Mouse (Mus musculus): ENCODE measurements at regions not wholly inside any gene's neighbourhood (a gene's known extent, or its start where the extent isn't known, plus 50 kb on each side); places are given as distances from the start of the nearest gene placed in this dataset.

DNA sequence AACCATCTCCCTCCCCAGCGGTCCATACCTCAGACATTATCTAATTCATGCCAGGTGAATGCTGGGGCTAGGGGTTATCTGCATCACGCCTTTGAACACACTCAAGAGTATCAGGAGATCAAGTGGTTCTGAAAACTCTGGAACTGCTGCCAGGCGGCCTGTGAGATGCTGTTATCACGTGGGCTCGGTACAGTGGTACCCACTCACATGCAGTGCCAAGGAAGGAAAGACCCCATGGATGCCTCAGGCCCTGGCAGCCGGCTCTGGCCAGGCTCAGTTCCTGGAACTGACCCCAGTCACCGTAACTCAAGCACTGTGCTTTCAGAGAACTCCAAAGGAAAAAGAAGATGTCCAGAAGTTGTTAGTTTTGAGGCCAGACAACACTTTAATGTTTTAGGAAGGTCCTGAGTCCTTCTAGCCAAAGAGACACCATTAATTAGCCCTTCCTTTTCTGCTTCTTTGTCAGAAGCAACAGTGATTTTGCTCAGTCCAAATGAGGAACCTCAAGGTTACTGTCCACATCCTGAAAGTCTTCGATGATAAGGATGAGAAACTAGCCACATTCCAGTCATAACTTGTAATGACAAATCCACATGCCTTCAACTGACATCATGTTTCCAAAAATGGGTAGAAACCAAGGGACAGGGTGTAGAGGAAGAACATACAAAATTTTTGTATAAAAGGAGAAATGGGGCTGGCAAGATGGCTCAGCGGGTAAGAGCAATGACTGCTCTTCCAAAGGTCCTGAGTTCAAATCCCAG, 126.1 kb downstream of the Zbtb18 start:
- no peak for DNase-seq (ENCODE audit: low spot score)

DNA sequence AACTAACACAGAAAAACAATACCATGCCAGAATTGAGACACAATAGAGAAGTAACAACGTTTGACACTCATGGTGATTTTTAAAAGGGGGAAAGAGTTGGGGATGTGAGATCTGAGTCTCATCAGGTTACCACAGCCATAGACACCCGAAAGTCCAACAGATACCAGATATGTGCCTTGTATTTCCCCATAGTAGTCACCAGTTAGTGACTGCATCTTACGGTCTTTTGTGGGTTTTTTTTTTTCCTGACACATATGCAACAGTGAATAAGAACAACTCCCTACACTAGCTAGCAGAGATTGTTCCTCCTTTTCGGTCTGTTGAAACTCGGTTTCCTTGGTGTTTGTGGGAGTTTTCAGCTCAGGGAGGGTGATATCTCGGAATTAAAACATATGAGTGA, 127.4 kb downstream of the Zbtb18 start:
- DNase-seq (ENCODE audit: low spot score): no peak

DNA sequence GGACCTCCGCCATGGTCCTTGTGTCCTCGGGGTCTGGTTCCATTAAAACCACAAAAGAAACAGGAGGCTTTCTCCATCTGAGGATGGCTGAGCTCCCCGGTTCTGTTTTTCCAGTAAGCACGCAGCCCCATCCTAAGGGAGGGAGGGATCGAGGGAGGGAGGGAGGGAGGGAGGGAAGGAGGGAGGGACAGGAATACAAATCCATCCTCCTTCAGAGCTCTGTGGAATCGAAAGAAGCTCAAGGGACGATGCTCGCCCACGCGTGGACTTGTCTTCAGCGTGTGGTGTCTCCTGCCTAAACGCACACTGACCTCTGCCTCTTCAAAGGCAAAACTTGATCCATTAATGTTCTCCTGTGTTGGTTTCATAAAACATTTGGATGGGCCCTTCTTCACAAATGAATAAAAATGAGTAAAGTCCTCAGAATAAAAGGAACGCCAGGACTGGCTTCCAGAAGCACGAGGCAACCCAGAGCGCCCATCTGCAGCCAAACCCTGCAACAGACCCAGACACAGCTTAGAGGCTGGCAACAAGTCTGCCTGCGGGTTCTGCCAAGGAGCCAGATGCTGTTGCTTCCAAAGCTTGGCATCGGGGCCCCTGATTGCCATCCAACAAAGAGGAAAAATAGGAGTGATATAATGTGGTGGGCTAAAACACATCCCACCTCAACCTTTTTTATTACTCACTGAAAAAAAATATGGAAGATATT, 131.0 kb downstream of the Zbtb18 start:
- no peak for DNase-seq (ENCODE audit: low spot score)

DNA sequence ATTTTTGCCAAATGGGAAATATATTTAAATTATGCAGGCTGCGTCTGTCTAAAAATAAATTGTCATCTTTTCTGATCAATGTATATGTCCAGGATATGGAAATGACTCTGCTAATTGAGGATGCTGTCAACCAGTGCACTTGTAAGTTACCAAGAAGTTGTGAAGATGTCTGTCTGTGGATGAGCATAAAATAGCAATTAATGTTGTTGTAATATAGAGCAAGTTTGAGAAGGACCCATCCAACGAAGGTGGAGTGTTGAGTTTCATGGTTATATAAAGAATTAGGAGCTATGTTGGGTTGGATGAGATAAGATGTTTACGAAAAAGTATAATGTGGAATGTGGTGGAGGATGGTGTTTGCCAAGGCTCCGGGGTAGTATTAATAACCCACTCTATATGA, 131.6 kb downstream of the Zbtb18 start:
- DNase-seq (ENCODE audit: low spot score): no peak

DNA sequence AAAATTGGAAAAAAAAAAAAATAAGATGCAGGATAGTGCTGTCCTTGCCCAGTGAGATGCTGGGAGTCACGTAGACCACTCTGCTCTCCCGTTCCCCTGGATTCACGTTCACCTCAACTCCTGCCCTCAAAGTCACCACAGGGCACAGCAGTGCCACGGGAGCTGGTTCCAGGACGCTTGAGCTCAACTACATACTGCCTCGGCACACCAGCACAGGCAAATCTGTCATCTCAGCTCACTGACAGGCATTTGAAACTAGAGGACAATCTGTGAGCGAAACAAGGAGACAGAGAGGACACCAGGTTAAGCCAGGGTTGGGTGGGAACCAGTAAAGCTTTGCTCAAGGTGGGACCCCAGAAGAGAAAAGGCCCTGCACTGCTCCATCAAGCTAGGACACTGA, 132.2 kb downstream of the Zbtb18 start:
- DNase-seq (ENCODE audit: low spot score): no peak

DNA sequence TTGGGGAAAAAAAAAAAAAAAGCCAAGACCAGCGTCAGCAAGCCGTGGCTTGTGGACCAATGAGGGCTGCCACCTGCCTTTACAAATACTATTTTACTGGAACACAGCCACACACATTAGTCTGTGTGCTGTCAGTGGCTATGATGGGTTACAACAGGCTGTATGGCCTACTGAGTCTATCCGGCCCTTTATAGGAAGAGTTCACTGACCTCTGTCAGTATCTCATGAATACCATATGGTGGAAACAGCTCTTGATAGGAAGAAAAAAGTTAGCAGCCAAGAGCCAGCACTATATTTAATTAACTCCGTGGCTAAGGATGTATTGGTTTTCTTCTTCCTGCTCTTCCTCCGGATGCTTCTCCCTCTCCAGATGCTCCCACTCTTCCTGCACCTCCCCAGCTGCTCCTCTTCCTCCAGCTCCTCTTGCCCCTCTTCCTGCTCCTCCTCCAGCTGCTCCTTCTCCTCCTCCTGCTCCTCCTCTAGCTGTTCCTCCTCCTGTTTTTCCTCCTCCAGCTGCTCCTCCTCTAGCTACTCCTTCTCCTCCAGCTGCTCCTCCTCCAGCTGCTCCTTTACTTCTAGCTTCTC, 142.2 kb downstream of the Zbtb18 start:
- DNase-seq (ENCODE audit: low spot score): no peak

DNA sequence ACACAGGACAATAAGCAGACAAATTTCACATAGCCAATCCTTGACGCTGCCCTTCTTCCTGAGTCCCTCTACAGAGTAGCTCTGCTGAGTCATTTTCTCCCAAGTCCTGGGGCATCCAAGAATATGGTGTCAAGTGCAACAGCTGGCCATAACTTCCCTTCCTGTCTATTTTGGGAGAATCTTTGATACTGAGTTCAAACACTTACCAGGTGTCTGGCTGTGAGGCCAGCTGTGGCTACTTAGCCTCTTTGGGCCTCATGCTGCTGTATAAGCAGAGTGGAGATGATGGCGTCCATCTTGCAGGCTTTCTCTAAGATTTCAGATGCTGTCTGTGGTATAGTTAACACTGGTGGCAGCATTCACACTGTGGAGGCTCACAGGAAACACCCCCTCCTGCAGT, 143.2 kb downstream of the Zbtb18 start:
- DNase-seq (ENCODE audit: low spot score): no peak

DNA sequence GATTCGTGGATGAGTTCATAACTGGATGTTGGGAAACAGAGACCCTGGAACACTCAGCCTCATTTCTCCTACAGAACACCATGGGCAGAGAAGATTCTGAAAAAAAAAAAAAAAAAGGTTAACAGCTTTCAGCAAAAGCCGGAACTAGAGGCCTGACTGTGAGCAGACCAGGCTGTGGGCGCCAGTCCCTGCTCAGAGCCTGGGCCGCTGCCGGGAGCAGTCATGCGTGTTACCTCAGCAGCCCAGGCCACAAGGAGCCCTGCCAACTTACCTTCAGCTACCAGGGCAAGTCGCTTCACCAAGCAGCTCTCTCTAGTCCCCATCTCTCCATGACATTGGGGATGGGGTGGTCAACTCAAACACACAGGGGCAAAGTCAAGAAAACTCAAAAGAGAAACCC, 140.6 kb upstream of the 1700016C15Rik start:
- DNase-seq (ENCODE audit: low spot score): no peak

DNA sequence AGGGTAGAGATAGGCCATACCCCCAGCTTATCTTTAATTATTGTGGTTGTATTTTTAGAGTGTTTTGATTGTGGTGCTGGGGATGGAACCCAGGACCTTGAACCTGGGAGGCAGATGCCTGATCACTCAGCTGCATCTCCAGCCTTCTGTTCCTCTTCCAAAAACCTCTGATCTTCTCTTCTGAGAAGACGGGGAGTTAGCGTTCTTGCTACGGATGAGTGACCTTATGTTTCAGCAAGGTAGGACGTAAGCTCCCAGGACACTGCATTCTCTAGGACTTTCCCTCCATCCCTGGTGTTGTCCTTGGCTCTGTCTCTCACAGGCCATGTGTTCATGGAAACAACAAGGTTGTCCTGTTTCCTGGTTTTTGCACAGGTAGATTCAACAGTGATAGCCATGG, 140.0 kb upstream of the 1700016C15Rik start:
- DNase-seq (ENCODE audit: low spot score): no peak

DNA sequence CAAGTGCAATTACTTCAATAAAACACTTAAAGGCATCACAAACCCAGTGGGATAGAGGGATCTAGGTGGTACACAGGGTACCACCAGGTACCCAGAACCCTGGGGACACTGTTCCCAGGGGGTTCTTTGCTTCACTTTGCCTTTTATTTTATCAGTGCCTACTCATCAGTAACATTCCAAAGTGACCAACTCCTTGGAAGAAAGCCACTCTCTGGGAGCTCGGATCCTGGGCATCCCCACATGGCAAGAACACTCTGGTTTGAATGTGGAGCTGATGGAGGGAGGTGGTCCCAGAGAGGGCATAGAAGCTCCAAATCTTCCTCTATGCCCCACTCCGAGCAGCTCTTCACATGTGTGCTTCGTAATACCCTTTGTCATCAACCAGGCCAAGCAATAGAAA, 137.9 kb upstream of the 1700016C15Rik start:
- no peak for DNase-seq (ENCODE audit: low spot score)

DNA sequence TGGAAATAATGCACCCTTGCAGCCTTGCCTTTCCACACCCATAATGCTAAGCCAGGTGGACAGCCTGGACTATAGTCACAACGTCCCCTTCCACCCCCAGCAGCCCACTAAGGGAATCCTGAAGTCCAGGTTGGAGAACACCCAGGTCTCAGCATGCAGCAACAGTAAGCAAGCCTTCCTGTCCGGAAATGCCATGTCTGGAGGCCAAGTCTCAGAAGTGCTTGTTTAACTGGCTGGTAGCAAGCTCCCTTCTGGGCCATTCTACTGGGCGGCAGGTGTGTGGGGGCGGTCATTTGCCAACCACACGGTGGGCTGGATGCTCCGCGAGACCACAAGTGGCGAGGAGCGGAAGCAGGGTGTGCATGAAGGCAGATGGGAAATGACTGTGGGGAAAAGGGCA, 137.3 kb upstream of the 1700016C15Rik start:
- no peak for DNase-seq (ENCODE audit: low spot score)

DNA sequence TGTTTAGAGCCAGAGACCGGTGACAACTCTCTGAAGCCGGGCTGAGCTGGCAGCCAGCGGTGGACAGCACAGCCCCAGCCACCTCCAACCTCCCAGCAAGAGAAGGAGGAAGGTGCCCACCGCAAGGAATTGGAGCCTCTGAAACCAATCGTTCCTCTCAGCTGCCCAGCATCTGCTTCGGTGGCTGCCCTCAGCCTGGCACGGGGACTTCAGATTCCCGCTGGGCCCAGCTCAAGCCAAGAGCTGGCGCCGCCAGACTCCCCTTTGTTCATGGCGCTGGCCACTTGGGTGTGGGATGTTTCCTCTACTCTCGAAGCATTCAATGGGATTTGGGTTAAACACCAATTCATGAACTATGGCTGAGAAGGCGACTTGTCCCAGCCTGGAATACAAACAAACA, 135.3 kb upstream of the 1700016C15Rik start:
- DNase-seq (ENCODE audit: low spot score): no peak

DNA sequence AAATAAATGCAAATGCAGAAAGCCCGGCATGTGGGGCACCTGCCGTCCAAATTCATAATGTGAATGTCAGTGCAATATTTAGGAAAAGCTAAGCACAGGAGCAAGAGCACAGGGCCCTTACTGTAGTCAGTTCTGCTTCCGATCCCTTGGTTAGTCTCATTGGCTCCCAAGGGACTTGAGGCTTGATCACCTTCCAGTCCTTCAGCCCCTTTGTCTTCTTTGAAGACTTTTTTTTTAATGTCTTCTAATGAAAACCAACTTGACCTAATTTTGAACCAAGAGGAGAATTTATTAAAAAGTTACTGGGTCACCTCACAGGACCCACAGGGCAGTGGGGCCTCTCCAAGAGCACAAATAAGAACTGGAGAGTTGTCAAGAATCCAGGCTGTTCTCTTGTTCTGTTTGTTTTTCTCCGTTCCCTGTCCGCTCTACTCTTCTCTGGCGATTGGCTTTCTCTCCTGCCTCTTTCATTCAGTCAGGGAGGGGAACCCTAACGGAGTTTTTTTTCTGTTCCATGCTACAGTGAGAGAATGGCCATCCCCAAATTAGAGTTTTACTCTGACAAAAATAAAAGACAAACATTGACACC, 134.2 kb upstream of the 1700016C15Rik start:
- DNase-seq (ENCODE audit: low spot score): no peak

DNA sequence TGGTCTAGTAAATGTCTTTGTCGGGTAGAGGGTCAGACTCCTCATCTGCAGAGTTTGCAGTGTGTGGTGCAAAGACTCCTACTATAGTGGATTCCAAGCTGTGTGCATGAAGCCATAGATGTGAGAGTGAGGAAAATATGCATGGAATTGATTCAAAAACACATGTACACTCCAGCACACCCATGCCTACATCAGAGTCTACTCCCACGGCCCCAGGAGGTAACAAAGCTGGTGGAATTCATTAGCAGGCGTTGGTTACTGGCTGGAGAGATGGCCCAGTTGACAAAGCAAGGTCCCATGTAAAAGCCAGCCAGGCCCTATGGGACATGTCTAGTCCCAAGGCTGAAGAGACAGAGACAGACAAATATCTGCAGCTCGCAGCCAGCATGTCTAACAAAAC, 132.6 kb upstream of the 1700016C15Rik start:
- DNase-seq (ENCODE audit: low spot score): no peak

DNA sequence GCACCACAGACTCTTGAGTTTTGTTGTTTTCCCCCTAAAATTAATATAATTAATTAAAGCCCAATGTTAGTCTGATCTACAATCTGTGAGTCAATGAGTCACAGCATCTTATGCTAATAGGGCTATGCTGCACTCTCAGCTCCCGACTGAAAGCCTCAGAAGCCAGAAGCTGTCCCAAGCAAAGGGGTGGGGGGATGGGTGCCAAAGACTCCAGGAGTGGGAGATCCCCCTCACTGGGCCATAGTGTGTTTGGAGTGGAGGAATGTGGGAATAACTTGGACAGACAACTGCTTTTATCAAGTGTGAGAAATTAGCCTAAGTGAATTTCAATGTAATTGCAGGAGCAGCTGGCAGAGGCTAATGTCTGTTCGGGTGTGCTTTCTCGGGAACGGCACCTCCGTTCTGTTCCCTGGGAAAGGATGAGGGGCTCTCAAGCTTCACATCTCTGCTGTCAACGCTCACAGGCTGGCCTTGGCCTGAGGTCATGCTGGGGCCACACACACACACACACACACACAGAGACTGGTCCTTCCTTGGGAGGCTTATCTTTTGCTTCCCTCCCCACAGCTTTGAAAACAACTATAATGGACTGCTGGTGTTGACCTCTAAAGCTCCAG, 124.2 kb upstream of the 1700016C15Rik start:
- no peak for DNase-seq (ENCODE audit: low spot score)

DNA sequence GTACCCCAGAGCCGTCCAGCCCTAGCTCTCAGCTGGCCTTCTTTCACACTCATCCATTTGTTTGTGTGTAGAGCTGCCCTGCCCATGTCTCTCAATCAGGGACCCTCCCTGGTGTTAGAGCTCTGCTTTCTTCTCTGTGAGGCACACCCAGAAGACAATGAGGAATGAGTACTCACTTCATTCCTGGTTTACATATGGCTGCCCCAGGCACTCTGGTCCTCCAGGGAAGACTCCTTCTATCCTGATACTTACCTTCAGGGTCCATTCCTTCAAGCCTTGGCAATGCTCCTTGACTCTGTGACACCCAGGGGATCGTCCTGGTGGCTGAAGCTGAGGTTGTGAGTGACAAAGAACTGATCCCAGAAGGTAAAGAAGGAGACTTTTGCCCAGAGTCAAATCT, 122.0 kb upstream of the 1700016C15Rik start:
- DNase-seq (ENCODE audit: low spot score): no peak

DNA sequence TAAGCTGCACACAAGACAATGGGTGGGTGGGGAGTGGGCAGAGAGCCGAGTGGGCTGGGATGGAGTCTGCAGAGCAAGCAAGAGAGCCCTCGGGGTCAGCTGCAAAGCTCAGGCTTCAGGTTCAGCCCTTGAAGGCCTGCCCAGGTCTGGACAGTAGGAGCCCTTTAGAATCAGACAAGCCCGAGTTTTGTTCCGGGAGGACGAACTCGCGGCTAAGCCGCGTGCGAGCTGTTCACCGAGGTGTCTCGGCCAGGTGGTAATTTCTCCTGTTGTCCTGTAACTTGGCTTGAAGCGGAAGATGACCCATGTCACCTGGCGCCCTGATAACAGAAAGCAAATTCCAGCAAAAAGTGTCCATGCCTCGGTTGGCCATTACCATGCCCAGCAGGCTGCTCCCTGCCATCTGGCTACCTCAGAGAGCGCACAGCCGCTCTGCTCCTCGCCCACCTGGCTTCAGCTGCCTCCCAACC, 121.0 kb upstream of the 1700016C15Rik start:
- no peak for DNase-seq (ENCODE audit: low spot score)

DNA sequence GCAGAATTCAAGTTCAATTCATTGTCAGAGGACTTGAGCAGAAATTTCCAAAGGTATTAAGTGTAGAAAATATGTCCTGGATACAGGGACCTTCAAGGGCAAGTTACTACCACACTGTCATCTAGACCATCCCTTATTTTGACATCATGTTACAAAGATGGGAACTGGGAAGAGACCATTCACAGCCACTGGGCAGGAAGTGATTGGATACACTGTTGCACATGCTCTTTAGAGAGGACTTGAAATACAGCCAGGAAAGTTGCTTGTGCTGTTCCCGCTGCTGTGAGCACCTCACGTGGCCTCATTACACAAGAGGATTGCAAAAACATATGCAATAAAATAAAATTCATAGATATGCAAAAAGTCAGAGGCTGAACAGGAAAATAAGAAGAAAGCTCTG, 120.4 kb upstream of the 1700016C15Rik start:
- no peak for DNase-seq (ENCODE audit: low spot score)

DNA sequence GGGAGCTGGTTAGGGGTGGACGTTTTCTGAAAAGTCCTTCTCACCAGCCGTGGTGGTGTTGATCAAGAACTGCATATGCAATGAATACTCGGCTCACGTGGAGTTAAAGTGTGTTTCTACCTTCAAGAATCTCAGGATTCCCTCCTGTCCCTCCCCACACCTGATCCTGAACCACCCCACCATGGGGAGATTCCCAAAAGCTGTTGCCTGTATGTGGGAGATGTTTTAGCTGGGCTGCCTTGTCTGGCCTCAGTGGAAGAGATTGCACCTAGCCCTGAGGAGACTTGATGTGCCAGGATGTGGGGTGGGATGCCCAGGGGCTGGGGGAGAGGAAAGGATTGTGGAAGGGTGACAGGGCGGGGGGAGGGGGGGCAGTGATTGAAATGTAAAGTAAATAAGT, 119.9 kb upstream of the 1700016C15Rik start:
- no peak for DNase-seq (ENCODE audit: low spot score)

DNA sequence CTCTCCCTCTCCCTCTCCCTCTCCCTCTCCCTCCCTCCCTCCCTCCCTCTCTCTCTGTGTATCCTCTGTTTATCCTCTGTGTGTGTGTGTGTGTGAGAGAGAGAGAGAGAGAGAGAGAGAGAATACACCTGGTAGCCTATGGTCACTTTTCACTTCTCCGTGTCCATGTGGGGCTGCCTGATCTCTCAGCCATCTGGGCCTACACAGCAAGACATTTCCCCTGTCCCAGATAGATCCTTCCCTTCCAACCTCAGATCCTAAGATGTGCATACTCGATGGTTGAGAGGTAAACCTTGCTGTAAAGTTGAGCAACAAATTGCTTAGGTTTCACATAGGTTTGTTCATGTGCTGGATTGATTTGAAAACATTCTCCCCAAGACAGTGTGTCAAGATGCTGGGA, 119.5 kb upstream of the 1700016C15Rik start:
- DNase-seq (ENCODE audit: low spot score): no peak

DNA sequence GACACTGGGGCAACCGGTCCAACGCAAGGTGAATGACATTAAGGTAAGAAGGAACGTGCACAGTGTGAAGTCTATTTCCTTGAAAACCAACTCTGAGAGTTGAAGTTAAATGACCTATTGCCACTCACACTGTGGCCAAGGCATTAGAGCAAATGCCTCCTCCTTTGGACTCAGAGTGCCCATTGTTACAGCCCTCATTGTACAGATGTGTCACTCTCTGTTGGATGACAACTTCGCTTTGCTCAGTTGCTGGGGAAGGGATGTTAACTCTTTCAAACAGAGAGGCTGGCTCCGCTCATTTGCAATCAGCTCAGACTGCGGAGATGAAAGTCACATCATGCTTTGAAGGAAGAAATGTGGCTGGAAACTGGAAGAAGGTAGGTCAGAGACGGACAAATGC, 117.1 kb upstream of the 1700016C15Rik start:
- DNase-seq (ENCODE audit: low spot score): no peak

DNA sequence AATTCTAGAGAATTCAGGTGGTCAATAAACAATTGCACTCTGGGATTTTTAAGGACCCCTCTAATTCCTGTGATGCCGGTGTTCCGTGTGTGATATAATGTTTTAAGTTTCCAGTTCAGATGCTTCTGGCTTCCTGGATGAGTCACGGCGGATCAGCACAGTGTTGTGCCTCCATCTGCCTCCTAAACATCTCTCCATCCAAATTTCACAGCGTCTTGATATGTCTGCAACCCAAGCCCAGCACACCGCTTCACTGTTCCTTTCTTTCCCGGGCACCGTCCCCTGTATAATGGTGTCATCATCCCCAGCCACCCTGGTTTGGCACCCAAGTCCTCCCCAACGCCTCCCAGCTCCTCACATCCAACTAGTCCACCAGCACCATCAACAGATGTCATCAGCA, 114.0 kb upstream of the 1700016C15Rik start:
- no peak for DNase-seq (ENCODE audit: low spot score)

All from ovary, postnatal 14 days (tissue).